Mouse (Mus musculus) forelimb bud, embryonic 11.5 days (tissue): Measurements from ENCODE around the gene Tmcc2.

Experiments used
- DNase-seq: peaks from one replicate; pipeline ENCODE4 v3.0.0-alpha.2; 2012; ENCODE audit warnings: low read depth, low spot score

Tmcc2 gene

GRCm38 (mm10) chr1:132315889-132316624, 75.0 kb downstream of the Tmcc2 start, which contains the start of gene Nuak2:
Gene Nuak2, plus strand, starts transcription at chr1:132316126.
- DNase-seq, result peak; percentile 82

GRCm38 (mm10) chr1:132312703-132313102, 78.4 kb downstream of the Tmcc2 start:
- peak; percentile 49 for DNase-seq

GRCm38 (mm10) chr1:132312043-132312442, 79.0 kb downstream of the Tmcc2 start:
- DNase-seq, result no peak

- DNase-seq, result no peak
These were observed 79.8 kb downstream of the Tmcc2 start for GRCm38 (mm10) chr1:132311174-132311859.

GRCm38 (mm10) chr1:132310754-132311153, 80.3 kb downstream of the Tmcc2 start:
- no peak for DNase-seq

GRCm38 (mm10) chr1:132308674-132309073, 82.4 kb downstream of the Tmcc2 start:
- no peak for DNase-seq

GRCm38 (mm10) chr1:132307962-132308361, 83.1 kb downstream of the Tmcc2 start:
- no peak for DNase-seq

- DNase-seq, result peak; percentile 52
These were observed 84.3 kb downstream of the Tmcc2 start for GRCm38 (mm10) chr1:132306808-132307207.
